Mouse (Mus musculus): ENCODE results near the gene Gclm.
A peak's percentile ranks its signal among the peaks of the same experiment; 100 is the strongest.

The Gclm gene

GRCm38 (mm10) chr3:122292300-122293222 is 47.2 kb downstream of the Gclm start:
- DNase-seq (ENCODE audit: low read depth) = peak; percentile 97

GRCm38 (mm10) chr3:122293223-122293953 is 48.0 kb downstream of the Gclm start:
- DNase-seq (ENCODE audit: low read depth) = peak; percentile 69

DNA sequence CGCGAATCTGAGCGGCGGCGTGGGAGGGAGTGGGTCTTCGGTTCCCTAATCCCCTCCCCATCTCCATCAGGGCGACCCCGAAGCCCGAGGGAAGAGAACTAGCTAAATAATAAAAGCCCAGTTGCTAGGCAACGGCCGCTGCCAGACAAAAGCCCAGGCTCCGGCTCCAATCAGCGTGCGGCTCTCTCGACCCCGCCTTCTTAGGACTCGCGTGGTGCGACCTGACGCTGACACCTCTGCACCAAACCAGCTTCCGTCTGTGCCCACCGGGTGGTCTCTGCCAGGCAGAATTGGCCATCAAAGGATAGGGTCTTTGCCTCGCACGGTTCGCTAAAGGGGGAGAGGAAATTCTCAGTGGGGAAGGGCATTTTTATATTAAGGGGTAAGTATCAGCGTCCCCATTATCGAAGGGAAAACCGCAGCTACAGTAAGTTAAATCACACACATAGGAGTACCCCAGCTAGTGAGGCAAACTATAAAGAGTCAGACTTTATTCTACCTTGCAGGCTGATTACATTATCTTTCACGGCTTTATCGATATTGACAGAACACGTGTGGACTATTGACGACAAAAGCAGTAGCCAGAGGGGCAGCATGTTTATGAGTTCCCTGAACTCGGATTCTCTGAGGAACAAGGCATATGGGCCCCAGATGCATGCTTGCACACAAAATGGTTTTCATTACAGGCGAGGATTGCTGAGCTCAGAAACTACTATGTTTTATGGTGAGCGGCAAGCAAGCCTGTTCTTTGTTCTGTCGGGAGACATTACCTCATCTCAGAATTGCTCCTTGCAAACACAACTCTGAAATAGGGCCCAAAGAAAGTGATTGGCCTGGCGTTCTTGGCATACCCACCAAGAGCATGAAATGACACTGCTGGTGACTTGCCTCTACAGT is 48.8 kb downstream of the Gclm start, which contains the start of gene Bcar3:
Gene Bcar3, plus strand, starts transcription at position 183 of the 897 bp plus-strand sequence.
- peak; percentile 94 for DNase-seq (ENCODE audit: low read depth)

GRCm38 (mm10) chr3:122295511-122295910 is 50.2 kb downstream of the Gclm start:
- DNase-seq (ENCODE audit: low read depth) = peak; percentile 72

DNA sequence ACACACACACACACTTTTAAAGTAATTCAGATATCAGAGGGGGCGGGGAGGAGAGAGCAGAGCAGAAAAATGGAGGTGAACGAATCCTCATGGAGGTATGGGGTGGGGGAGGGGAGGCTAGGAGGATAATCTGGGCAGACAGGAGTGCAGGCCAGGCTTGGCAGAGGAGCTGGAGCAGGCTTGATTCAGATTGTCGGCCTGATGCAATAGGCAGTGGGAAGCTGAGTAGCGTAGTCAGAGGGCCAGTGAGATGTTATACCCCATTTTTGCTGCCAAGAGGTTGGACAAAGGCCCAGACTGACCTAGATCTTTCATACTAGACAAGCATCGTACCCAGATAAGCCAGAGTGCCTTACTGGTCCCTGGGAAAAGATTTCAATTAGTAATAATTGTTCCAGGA is 51.6 kb downstream of the Gclm start:
- DNase-seq (ENCODE audit: low read depth) = no peak

GRCm38 (mm10) chr3:122300983-122301919 is 55.9 kb downstream of the Gclm start:
- DNase-seq (ENCODE audit: low read depth) = no peak

GRCm38 (mm10) chr3:122304560-122304959 is 59.2 kb downstream of the Gclm start:
- DNase-seq (ENCODE audit: low read depth) = no peak

GRCm38 (mm10) chr3:122307894-122308671 is 62.7 kb downstream of the Gclm start:
- DNase-seq (ENCODE audit: low read depth) = no peak

DNA sequence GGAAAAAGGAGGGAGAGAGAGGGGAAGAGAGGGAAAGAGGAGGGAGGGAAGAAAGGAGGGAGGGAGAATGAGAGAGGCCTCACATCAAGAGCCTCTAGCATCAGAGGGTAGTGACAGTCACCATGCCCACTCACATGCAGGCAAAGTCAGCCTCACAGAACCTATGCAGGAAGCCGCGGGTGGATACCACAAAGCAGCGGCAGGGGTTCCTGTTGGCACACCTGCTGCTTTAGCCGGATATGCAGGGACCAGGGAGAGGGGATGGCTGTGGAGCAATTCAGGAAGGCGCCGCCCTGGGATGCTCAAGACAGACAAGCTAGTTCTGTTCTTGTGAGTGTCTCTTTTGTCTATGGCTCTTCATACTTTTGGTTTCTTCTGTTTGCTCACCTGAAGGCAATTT is 63.6 kb downstream of the Gclm start:
- DNase-seq (ENCODE audit: low read depth) = no peak

DNA sequence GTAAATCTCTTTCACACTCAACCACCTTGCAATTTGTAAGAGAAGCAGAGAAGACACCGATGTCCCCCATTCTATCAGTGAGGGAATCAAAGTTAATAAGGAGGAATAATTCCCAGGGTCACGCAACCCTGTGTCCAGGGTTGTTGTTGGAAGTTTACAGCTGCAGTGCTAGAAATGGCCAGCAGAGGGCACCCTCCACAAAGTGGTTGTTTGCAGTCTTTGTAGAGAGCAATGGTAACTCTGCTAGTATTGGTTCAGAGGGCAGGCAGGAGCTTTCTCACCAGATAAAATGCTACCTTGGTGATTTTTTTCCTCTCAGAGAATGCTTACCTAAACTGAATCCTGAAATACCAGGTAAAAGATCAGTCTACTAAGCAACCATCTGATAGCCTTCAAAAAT is 66.7 kb downstream of the Gclm start:
- peak; percentile 77 for DNase-seq (ENCODE audit: low read depth)

- DNase-seq (ENCODE audit: low read depth) = no peak
Measured at GRCm38 (mm10) chr3:122312936-122313629, 67.7 kb downstream of the Gclm start.

DNA sequence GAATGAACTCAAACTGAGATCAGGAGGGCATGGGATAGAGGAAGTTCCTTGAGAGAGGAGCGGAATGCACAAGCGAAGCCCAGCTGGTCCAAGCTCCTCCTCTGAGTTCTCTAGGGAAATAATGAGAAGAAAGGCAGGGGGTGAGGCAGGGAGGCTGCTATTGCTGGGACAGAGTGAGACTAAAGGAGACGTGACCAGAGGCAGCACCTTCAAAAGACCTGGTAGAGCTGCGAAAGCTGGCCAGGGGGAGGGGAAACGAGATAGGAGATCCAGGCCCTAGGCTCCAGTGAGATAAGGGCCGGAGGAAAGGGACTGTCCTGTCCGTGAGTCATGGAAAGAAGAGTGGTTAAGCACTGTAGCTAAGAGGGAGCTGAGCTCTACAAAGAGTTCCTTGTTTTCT is 68.6 kb downstream of the Gclm start:
- no peak for DNase-seq (ENCODE audit: low read depth)

DNA sequence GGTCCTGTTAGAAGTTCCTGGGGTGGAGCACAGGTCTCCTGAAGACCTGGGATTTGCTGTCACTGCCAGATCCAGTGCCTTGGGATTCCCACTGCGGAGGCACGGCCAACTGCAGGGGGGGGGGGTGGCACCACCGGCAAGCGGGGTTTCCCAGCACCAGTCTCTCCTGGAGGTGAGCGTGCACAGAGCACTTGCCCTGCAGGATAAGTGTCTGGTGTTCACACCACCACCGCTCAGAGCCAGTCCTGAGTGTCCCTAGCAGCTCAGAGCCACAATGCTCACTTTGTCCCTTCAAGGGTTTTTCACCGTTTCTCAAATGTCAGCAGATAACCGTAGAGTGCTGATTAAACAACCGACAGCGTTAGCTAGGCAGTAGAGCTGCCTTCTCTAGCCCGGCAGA is 71.3 kb downstream of the Gclm start:
- no peak for DNase-seq (ENCODE audit: low read depth)

DNA sequence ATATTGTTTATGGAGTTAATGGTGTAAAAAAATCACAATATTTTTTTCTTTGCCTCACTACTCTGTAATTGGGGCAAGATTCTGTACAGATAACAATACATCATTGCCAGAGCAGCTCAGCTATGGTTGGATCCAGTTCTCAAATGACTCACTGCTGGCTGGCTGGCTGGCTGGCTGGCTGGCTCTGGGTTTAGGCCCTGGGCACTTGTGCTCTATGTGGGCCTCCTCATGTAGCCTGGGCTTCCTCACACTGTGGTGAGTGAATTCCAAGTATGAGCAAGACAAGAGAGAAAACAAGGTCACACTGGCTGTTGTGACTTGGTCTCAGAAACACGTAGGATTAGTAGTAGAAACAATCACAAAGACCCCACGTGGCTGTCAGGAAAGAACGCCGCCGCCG is 72.0 kb downstream of the Gclm start:
- no peak for DNase-seq (ENCODE audit: low read depth)

All from naive thymus-derived CD4-positive, alpha-beta T cell, adult 2 months (primary cell).